Mouse (Mus musculus): ENCODE data around the gene Tekt4.

- TF ChIP-seq POLR2A (IDR thresholded peaks at IDR 0.05; ENCODE audit: control insufficient read depth, low read depth, low read length), result no peak
- TF ChIP-seq CTCF (IDR thresholded peaks at IDR 0.05; ENCODE audit: control insufficient read depth, insufficient read depth, insufficient replicate concordance, low read depth, low read length), result no peak
Measured at GRCm38 (mm10) chr17:25519511-25519910, 65.1 kb downstream of the Tekt4 start.

All from testis, adult 2 months (tissue).